Mouse (Mus musculus) CH12.LX (cell line): ENCODE data around the gene Coq10a.
A peak's percentile ranks its signal among the peaks of the same experiment; 100 is the strongest.

Source experiments
- CTCF ChIP-seq, 2 experiments: IDR thresholded peaks in 1 of 2; conservative IDR thresholded peaks in 1 of 2; 2 replicates each; pipeline ENCODE4 v1.5.1; 2011 to 2012; ENCODE audit warnings: low read depth in 2 of 2, low read length in 2 of 2, improper control_type of control experiment in 1 of 2, inconsistent platforms in 1 of 2, mild to moderate bottlenecking in 1 of 2, moderate library complexity in 1 of 2
- HCFC1 ChIP-seq: IDR thresholded peaks from 2 replicates; pipeline ENCODE4 v1.6.1; 2012; ENCODE audit warnings: low read depth, mild to moderate bottlenecking, inconsistent platforms, low read length, improper control_type of control experiment
- MXI1 ChIP-seq: IDR thresholded peaks from 2 replicates; pipeline ENCODE4 v1.6.1; 2011; ENCODE audit warnings: mild to moderate bottlenecking, low read depth, low read length, improper control_type of control experiment
- NELFE ChIP-seq: IDR thresholded peaks from 2 replicates; pipeline ENCODE4 v1.6.1; 2011; ENCODE audit warnings: low read depth, low read length, improper control_type of control experiment
- POLR2A ChIP-seq: IDR thresholded peaks from 2 replicates; pipeline ENCODE4 v1.6.1; 2011; ENCODE audit warnings: low read depth, mild to moderate bottlenecking, improper control_type of control experiment, low read length
- POLR2AphosphoS2 ChIP-seq: IDR thresholded peaks from 2 replicates; pipeline ENCODE4 v1.6.1; 2011; ENCODE audit warnings: low read depth, low read length, improper control_type of control experiment
- TCF12 ChIP-seq: IDR thresholded peaks from 2 replicates; pipeline ENCODE4 v1.6.1; 2014; ENCODE audit warnings: low read depth, mild to moderate bottlenecking, inconsistent platforms, low read length, improper control_type of control experiment
- ZC3H11A ChIP-seq: IDR thresholded peaks from 2 replicates; pipeline ENCODE4 v1.6.1; 2012; ENCODE audit warnings: low read depth, mild to moderate bottlenecking, inconsistent platforms, low read length, improper control_type of control experiment
- ZMIZ1 ChIP-seq: IDR thresholded peaks from 2 replicates; pipeline ENCODE4 v1.6.1; 2012; ENCODE audit warnings: low read depth, mild to moderate bottlenecking, inconsistent platforms, low read length, improper control_type of control experiment
- ZNF384 ChIP-seq: IDR thresholded peaks from 2 replicates; pipeline ENCODE4 v1.6.1; 2012; ENCODE audit warnings: low read depth, low read length, improper control_type of control experiment, inconsistent platforms

DNA sequence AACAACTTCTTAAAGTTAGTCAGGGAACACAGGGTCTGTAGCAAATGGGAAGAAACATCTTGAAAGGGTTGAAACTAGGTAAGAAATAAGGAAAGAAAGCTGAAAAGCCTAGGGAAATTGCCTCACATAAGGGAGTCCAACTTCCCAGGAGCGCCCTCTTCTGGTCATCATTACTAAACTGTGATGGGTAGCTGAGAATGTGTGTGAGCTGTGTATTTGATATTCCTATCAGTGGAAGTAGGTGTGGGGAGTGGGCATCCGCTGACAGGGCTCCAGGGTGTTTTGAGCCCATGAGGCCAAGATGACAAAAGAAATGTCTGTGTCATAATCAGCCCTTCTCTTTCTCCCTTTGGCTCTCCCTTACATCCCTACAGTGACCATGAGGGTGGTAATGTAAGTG, 10.0 kb downstream of the Coq10a start:
- no peak for TF ChIP-seq HCFC1
- no peak for TF ChIP-seq POLR2A
- no peak for TF ChIP-seq NELFE
- no peak for TF ChIP-seq TCF12
- TF ChIP-seq CTCF (conservative IDR thresholded peaks at IDR 0.05 in 1 of 2, IDR thresholded peaks at IDR 0.05 in 1 of 2; ENCODE audit: low read depth in 2 of 2, low read length in 2 of 2) = peak; percentile 41 to 65; a peak in 2 of 4 replicates
- TF ChIP-seq ZMIZ1 = no peak
- TF ChIP-seq ZNF384 = no peak
- no peak for TF ChIP-seq ZC3H11A
- TF ChIP-seq POLR2AphosphoS2 = no peak
- TF ChIP-seq MXI1 = no peak
